Mouse (Mus musculus): ENCODE measurements around the gene Abcc4.

Gene Abcc4

DNA sequence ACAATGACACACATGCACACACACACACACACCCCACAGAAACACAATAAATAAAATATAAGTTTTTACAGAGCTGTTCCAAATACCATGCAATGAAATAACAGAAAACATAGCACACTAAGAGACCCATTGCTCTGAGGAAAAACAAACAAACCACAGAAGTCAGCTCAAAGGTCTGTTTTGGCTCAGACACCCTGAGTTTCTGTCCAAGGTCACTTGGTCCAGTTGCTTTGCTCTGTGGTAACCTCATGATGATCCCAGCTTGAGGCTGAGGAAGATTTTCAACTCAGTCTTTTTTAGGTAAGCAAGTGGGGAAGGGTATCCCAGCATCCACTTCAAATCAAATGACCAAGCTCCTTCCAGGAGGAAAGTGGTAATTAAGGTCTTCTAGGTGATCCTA lies 4.9 kb upstream of the Abcc4 start:
- no peak for DNase-seq

DNA sequence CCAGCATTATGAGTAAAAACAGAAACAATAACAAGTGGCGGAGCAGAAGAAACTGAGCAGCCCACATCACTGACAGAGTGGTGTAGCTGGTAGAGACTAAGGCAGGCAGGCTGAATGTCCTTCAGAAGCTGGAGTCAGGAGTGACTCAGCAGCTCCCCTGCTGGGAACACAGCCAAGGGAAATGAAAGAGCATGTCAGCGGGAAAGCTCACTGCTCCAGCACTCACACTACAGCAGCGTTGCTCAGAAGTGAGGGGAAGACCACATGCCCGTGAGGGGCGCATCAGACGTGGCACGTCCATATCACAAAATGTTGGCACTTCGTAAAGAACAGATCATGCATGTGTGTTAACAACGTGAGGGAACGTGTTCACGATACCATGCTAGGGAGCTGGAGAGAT lies 3.7 kb upstream of the Abcc4 start:
- DNase-seq: peak; percentile 87

DNA sequence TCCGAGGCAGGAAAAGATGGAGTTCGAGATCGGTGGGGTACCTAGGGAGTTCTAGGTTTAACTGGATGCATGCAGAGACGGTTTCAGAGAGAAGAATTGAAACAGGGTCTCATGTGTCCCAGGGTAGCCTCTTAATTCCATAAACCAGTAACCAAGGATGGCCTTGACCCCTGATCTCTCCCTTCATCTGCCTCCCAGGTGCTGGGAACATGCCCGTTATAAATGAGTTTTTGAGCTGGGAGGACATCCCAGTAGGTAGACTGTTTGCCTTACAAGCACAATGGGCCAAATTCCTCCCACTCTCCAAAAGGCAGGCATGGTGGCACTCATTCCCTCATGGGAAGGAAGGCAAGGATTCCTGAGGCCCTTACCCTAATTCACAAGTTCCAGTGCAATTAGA lies 2.1 kb upstream of the Abcc4 start:
- DNase-seq: no peak

DNA sequence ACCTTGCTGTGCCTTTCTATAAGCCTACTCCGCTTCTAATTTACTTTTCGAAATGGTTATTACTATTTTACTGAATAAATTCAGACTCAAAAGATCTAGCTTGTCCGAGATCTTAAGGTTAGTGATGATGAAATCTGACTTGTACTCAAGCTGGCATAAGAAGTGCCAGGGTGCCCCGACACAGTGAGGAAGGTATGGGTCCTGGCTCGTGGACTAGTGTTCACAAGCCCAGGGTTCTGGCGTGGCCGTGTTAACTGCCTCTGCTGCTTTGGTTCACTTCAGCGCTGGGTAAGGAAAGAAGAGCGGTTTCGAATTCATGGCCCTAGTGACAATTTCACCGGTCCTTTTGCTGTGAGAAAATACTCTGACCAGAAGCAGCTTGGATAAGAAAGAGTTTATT lies 943 bp upstream of the Abcc4 start:
- DNase-seq: no peak

DNA sequence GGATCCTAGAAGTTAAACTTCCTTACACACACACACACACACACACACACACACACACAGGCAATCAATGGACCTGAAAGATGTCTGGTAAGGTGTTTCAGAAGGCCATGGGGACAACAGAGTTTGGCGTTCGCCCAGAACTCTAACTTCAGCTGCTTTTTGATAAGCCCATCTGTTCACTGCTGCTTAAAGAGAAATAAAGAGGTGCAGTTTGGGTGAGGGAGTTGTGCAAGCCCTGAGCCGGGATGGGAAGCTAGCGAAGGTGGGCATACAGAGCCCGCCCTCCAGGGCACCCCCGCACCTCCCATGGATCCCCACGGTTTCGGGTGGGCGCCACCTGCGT lies 583 bp downstream of the Abcc4 start:
- DNase-seq: no peak

DNA sequence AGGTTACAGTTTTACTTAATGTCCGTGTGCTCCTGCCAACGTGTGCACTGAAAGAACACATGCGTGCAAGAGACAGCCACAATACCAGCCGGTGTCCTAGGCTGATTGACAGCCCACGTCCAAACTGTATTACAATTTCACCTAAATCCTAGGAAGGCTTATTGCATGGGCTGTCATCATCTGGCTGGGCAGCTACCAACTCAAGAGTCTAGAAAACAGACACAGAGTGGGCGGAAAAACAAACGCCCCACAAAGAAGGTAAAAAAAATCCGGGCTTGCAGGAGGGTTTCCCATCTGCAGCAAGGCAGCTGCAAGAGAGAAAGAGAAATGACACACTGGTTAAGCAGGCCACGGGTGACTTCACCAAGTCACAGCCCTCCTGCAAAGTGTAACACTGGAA lies 2.7 kb downstream of the Abcc4 start:
- DNase-seq: peak; percentile 25

DNA sequence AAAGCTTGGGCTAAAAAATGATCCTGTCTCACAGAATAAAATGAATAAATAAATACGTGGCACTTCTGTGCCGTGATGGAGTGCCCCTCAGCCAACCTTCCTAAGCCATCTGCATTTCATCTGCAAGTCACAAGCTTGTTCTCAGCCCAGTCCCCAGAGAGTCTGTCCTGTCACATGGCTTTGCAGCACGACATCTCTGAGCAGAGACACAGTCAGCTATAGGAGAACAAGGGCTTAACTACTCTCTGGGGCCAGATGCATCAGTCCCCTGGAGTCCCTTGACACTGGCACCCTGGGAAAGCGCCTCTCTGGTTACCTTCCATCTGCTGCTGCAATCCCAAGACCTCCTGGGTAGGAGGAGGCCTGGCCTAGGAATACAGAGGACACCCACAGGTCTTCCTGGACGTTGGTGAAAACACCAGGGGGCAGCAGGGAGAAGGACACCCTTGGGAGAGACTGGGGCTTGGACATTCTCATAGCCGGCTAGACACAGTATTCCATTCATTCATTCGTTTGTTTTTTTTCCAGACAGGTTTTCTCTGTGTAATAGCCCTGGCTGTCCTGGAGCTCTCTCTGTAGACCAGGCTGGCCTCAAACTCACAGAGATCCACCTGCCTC lies 3.9 kb downstream of the Abcc4 start:
- no peak for DNase-seq

DNA sequence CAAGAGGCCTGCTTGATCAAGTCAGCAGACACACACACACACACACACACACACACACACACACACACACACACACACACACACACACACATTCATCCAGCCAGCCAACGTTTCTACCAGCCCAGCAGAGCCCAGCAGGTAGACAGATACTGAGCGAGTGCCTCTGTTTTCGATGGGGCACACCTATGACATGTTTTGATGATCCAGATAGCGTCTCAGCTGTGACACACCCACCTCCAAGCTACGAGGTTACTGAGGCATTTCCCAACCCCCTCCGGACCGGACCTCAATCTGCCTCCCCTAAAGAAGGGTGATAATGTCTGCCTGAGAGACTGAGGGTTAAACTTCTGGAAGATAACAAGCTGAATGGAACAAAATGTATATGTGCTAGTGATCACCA lies 5.4 kb downstream of the Abcc4 start:
- no peak for DNase-seq

DNA sequence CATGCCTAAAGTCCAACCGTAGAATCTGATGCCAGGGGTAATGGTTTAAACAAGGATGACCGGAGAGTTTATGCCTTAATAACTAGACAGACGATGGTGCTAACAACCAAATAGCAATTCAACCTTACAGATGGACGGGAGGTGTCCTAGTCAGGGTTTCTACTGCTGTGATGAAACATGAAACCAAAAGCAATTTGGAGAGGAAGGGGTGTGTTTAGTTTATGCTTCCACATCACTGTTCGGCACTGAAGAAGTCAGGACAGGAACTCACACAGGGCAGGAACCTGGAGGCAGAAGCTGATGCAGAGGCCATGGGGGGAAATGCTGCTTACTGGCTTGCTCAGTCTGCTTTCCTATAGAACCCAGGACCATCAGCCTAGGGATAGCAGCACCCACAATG lies 6.1 kb downstream of the Abcc4 start:
- DNase-seq: no peak

DNA sequence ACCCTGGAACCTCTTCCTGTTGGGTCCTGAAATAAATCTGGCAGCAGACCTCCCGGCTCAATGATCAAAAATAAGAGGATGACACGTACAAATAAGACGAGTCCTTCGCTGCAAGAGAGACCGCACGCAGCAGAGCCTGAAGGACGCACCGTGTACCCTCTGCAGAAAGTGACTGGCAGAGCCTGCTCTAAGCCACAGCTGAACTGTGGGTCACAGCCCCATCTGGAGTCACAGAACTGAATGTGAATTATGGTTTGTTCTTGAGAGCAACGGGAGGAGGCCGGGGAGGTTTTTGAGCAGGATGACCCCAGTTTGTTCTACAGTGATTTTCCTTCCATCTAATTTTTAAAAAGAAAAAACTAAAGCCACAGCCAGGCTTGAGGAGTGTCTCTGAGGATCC lies 6.5 kb downstream of the Abcc4 start:
- DNase-seq: no peak

DNA sequence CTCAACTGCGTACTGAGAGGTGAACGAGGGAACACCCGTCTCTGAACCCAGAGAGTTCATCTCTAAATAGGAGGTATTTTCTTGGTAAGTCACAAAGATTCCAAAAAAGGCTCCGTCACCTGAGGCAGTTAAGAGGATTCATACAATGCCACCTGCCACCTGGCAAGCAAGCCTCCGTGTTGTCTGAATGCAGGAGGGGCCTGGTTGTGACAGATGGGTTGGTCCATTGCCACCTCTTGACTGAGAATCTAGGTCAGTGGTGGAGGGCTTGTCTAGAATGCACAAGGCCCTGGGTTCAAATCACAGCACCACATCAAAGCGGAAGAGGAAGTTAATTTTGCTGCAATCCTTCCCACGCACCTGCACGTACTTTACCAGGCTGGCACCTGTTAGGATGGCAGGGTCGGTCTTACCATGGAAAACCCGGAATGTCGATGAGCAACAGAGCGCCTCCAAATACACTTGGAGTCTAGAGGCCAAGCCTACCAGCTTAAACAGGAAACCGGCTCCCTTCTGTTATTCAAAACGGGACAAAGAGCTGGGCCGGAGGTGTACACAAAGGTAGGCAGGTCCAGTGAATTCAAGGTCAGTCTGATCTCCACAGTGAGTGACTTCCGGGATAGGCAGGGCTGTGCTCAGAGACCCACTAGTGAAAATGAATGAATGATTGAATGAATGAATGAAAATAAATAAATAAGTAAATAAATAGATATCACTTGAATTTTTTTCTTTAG lies 9.3 kb downstream of the Abcc4 start:
- DNase-seq: no peak

DNA sequence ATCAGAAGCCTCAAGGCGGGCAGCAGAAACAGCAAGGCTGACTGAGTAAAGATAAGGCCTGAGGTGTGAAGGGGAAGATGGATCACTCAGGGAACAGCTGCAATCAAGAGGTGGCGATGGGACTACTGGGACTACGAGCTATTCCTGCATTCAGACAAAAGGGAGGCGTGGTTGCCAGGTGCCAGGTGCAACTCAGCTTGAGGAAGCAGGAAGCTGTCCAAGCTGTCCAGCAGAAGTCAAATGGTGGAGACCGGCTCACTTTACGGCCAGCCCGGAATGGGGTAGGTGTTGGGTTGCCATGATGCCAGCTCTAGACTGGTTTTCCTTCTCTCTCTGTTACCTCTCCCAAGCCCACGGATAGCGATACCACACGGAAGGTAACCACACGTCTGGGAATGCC lies 10.2 kb downstream of the Abcc4 start:
- DNase-seq: no peak

DNA sequence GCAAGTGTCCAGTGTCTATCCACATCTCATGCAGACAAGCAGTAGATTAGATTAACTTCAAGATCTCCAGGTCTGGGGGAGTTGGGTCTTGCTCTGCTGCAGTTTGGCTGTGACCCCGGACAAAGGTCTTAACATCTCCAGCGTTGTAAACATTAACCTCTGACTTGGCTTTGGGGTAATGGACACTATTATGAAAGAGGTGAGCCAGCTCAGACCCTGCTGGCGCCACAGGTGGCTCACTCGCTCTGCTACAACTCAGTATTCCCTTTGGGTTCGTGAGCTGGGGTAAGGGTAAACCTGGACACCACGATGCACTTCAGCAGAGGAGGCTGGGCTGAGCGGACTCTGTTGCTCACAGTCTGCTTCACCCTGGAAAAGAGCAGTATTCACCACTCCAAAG lies 11.7 kb downstream of the Abcc4 start:
- DNase-seq: no peak

DNA sequence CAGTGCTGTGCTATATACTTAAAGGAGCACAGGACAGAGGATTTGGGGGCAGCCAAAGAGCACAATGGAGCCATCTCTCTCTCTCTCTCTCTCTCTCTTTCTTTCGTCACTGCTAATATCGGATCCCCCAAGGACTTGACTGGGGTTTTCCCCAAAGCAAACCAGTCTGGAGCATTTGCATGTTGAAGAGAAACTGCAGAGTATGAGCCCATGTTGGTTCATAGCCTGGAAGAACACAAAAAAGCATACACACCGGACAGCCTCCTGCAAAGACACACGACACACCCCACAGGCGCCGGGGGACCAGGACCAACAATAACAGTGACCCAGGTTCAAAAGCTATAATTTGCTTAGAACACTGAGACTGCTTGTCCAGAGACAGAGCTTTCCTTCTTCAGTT lies 14.1 kb downstream of the Abcc4 start:
- no peak for DNase-seq

DNA sequence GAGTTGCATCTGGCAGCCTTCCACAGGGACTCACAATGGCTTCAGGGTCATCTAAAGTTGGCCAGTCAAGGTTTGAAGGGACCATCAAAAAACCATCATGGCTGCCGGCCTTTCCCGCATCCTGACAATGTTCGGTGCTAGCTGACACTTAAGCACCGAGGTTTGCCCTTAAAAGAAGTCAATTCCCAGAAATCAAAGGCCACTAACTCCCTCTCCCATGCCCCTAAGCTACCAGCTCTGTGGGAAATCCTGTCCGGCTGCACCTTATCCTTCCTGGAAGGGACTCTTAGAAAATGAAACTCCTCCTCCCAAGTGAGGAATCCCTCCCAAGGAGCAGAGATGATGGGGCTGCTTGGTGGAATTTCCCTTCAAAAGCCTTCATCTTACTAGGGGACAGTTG lies 14.6 kb downstream of the Abcc4 start:
- DNase-seq: no peak

DNA sequence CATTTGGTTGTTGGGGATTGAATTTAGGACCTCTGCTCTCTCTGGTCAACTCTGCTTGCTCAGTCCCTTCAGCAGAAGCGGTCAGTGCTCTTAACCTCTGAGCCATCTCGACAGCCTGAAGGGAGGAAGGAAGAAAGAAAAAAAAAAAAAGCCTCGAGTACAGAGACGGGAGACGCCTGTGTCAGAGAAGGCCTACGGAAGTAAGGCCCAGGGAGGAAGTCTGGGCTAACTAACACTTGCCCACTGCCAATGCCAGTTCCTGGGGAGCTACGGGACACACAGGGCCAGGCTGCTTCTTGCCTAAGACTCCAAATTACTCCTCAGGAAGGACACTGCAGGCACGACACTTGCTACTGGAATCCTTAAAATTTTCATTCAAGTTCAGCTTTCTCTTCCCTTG lies 15.1 kb downstream of the Abcc4 start:
- DNase-seq: no peak

DNA sequence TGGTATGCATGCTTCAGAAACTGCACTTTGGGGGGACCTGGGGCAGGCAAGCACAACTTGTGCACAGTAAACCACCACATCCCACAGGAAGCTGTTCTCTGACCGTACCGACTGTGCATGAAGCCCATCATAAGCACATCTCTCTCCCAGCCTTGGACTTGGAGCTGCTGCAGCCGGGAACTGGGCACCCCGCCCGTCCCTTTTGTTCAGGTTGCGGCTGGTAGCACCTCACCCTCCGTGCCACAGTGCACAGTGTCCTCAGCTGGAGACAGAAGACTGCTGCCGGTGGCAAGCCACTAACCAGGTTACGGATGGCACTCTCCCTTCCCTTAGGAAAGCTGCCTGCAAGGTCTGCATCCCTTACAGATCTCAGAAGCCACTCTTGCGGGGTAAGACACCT lies 15.7 kb downstream of the Abcc4 start:
- no peak for DNase-seq

DNA sequence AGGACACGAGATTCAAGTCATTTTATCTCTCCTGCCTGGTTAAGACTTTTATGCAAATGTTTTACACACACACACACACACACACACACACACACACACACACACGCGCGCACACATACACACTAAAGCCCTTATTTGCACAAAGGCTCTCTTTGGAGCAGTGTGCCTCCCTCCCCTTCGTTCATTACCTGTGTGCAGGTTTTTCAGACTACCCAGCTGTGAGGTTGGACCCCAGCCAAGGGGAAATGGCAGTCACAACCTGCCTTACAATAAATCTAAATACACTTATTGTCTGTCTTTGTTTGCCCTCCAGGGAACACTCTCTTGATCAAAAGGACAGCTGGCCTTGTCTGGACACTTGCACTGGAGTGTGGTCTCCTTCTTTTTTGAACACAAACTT lies 17.4 kb downstream of the Abcc4 start:
- DNase-seq: no peak

DNA sequence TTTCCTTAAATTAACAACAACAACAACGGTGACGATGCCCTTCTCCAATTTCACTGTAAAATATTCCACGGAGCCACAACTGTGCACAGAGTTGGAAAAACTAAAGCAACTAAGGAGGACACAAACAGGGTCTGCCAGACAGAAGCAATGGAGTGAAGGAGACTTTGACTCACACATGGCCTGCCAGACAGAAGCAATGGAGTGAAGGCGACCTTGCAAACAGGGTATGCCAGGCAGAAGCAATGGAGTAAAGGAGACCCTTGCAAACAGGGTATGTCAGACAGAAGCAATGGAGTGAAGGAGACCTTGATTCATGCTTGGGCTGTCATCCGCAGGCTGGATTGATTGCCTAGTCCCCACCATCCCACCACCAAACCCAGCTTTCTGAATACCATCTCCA lies 19.2 kb downstream of the Abcc4 start:
- DNase-seq: no peak

DNA sequence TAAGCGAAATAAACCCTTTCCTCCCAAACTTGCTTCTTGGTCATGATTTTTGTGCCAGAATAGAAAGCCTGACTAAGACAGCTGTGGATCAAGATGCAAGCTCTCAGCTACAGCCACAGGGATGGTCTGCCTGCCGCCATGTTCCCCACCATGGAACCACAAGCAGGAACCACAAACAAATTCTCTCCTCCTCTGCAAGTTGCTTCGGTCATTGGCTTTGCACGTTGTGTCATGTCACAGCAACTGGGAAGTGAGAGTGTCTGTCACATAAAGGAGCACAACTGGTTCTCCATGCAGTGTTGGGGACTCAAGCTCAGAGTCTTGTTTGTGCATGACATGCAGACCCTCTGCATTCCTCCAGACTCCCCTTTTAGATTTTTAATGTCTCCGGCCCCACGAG lies 20.4 kb downstream of the Abcc4 start:
- no peak for DNase-seq

DNA sequence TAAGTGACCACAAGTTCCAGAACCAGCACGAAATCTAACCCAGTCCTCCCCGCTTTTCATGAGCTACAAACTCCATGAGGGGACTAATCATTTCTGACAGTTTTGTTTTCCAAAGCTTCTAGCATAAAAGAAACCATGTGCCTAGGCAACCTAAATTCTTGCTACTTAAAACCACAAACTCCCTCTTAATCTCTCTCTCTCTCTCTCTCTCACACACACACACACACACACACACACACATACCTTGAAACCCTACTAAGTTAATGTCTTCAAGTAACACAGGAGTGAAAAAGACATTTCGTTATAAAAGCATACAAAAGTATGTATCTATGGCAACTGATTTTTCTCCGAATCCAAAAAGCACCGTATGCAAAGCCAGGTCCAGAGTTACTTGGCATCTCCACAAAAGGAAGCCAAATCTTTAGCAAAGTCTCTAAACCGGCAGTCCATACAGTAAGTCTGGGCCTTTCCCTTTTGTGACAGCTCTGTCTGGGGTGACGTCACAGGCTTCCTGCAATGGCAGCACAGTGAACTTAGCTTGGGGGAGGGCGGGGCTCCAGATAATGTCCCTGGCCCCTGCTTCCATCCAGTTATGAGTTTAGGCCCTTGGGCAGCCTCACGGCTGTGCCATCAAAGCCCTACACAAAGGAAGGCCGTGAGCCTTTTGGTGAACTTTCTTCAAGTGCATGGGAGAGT lies 23.5 kb downstream of the Abcc4 start:
- DNase-seq: no peak

DNA sequence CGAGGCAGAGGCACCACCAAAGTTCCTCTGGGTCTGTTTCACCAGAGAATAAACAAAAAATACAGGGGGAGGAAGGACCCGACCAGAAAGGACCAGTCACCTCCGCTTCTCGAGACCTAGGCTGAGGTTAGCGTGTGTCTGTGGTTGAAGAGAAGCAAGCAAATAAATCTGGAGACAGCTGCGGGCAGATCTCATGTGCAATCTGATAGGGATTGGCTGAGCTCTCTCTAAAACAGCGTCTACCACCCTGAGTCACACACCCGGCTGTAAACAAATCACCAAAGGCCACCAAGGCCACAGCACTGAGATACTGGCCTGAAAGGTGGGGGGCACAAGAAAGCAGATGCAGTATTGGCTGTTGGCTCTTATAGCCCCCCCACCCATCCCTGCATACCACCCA lies 24.9 kb downstream of the Abcc4 start:
- no peak for DNase-seq

DNA sequence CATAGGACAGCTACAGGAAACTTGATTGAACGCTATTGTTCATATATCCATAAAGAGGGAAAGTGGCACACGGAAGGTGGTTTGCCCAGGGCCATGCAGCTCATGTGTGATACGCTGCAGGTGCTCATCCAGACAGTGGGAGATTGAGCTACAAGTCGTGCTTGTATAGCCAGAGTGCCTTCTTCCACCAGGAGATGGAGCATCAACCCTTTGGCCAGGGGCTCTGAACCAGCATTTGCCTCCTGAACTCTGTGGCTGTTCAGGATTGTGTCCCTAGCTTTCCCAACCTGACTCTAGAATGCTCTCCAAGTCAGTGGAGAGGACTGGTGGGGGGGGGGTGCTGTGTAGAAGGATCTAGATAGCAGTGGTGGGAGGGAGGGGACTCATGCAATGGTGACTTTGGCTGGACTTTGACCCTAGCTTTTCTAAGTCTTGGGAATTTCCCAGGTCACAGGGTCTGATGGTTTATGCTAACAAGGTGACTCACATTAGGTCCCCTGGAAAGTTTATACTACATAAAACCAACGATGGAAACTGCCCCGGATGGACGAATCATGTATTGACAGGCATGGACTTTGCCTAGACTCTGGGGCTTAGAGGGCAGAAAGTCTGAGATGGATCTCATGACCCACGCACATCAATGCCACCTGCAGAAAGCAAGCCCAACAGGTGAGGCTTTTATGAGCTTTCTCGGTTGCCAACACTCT lies 27.6 kb downstream of the Abcc4 start:
- DNase-seq: no peak

Data from layer of hippocampus, adult 9-11 months (tissue).